Mouse (Mus musculus): ENCODE results near the gene Nup214. TPM values are rescaled to one million over a fixed set of nuclear protein-coding genes. Genes with fewer than 3 reads are reported as not detected.

Nup214 gene
- polyA plus RNA-seq, 1 experiment from 2014 or later: 64.6 TPM

DNA sequence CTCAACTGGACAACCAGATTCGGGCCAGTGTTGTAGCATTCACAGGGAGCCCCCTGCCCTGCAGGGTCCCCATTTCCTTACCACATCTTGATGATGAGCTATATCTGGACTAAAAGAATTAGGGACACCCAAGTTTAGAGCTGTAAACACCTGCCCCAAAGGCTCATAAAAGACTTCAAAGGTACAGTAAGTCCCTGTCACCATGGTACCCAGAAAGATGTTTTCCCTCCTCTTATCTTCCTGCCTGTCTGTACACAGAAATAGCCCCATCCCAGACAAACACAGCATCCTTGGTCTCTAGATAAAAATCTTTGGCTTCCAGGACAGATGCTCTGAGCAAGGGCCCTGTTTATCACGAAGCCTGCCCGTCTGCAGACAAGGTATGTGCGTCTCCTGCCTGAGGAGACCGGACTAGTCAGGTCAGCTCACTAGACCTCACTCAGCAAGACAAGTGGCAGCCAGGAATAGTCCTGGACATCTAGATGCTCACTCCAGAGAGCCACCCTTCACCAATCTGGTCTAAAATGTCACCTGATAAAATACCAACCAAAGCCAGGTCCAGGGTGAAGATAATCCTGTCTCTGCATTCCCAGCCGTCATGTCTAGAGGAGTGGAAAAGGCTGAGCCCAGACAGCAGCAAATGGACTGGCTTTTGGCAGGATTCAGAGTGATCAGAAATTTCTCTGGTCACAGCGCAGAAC lies 89.4 kb downstream of the Nup214 start:
- 89% methylated on average over 7 of the region's 7 CpGs for WGBS
- no peaks in the 10 kb centered on the region for H3K4me1 ChIP-seq (ENCODE audit: control insufficient read depth, insufficient read depth, low read length)
- ATAC-seq (ENCODE audit: low FRiP score): no peak

DNA sequence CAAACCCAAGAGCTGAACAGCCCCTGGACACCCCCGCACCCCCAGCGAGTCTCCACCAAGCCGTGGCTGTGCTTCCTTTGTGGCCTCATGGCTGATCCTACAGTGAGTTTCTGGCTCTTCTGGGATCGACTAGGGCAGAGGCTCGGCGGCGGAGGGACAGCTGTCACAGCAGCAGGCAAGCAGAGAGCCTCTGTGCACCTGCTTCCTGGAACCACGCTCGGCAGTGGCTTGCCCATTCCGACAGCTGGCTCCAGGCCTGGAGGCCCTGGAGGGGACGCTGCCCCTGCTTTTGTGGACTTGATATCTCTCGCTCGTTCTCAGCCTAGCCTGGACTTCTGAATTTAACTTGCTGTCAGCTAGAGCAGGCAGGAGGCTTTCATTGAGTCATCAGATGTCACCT lies 90.7 kb downstream of the Nup214 start:
- WGBS: 69% methylated on average over 13 of the region's 13 CpGs
- no peaks in the 10 kb centered on the region for H3K27me3 ChIP-seq (ENCODE audit: control insufficient read depth, insufficient read depth, low read length)
- H3K4me2 ChIP-seq: no peak overlapping the region
- no peaks in the 10 kb centered on the region for H3K9me3 ChIP-seq (ENCODE audit: control insufficient read depth, low read length)
- H3K9ac ChIP-seq (ENCODE audit: low read length): no peak overlapping the region
- no peak overlapping the region for H3K27ac ChIP-seq (ENCODE audit: low read depth, low read length)
- no peaks in the 10 kb centered on the region for H3K36me3 ChIP-seq (ENCODE audit: control insufficient read depth, insufficient read depth, low read length)
- no peaks in the 10 kb centered on the region for H3K4me1 ChIP-seq (ENCODE audit: control insufficient read depth, insufficient read depth, low read length)
- no peak overlapping the region for H3K4me3 ChIP-seq (ENCODE audit: low read depth, low read length)
- DNase-seq (ENCODE audit: low spot score, missing footprints): no peak
- ATAC-seq (ENCODE audit: low FRiP score): no peak

More for the DNA sequence above, 89.4 kb downstream of the Nup214 start:
- H3K27me3 ChIP-seq (ENCODE audit: control insufficient read depth, insufficient read depth, low read length): peaks cover 2% of the 10 kb centered on the region
- no peak overlapping the region for H3K9ac ChIP-seq (ENCODE audit: low read length)
- no peak overlapping the region for H3K27ac ChIP-seq (ENCODE audit: low read depth, low read length)
- no peak overlapping the region for H3K4me3 ChIP-seq (ENCODE audit: low read depth, low read length)
- DNase-seq (ENCODE audit: low spot score, missing footprints): no peak
- H3K9me3 ChIP-seq (ENCODE audit: control insufficient read depth, low read length): no peaks in the 10 kb centered on the region
- no peaks in the 10 kb centered on the region for H3K36me3 ChIP-seq (ENCODE audit: control insufficient read depth, insufficient read depth, low read length)
- H3K4me2 ChIP-seq: no peak overlapping the region

DNA sequence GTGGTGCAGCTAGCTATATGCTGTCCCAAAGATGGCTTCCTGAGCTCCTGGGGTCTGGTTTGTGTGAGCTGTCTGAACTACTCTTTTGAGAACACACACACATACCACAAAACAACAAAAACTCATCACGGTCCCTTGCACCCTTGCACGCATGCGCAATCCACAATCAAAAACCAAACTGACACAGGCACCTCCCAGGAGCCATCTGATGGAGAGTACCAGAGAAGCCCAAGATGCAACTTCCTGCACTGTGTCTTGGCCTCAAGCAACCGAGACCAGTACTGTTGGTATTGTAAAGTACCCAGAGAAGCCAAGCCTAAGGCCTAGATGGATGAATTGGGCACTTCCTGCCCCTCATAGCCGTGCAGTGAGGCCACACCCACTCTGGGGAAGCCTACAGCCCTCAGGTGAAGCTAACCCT lies 91.1 kb downstream of the Nup214 start:
- no peak overlapping the region for H3K27ac ChIP-seq (ENCODE audit: low read depth, low read length)
- H3K4me3 ChIP-seq (ENCODE audit: low read depth, low read length): no peak overlapping the region
- no peak overlapping the region for H3K4me2 ChIP-seq
- no peaks in the 10 kb centered on the region for H3K27me3 ChIP-seq (ENCODE audit: control insufficient read depth, insufficient read depth, low read length)
- DNase-seq (ENCODE audit: low spot score, missing footprints) (no peak), ATAC-seq (ENCODE audit: low FRiP score) (no peak)
- no peak overlapping the region for H3K9ac ChIP-seq (ENCODE audit: low read length)
- 84% methylated on average over 5 of the region's 5 CpGs for WGBS
- no peaks in the 10 kb centered on the region for H3K9me3 ChIP-seq (ENCODE audit: control insufficient read depth, low read length)
- H3K4me1 ChIP-seq (ENCODE audit: control insufficient read depth, insufficient read depth, low read length): no peaks in the 10 kb centered on the region
- H3K36me3 ChIP-seq (ENCODE audit: control insufficient read depth, insufficient read depth, low read length): no peaks in the 10 kb centered on the region

DNA sequence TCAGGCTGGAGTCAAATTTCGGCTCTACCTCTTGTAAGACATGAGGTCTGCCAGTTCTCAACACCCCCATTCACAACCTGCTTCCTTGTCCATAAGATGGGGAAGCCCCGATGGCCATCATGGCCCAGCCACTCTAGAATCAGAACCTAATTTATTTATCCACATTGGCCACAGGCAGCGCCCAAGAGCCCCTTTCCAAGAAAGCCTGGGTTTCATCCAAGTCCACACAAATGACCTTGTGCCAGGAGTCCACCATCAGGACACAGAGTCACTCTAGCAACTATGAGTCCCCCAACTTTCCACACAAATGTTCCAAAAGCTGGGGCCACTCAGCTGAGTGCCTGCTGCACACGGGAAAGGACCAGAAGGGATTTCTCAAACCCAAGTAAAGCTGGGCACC lies 91.8 kb downstream of the Nup214 start:
- Histone ChIP-seq H3K27ac (ENCODE audit: low read depth, low read length) (no peak overlapping the region), H3K36me3 (ENCODE audit: control insufficient read depth, insufficient read depth, low read length) (no peaks in the 10 kb centered on the region), H3K4me1 (ENCODE audit: control insufficient read depth, insufficient read depth, low read length) (no peaks in the 10 kb centered on the region), H3K4me2 (no peak overlapping the region), H3K9ac (ENCODE audit: low read length) (no peak overlapping the region), H3K4me3 (ENCODE audit: low read depth, low read length) (no peak overlapping the region), H3K27me3 (ENCODE audit: control insufficient read depth, insufficient read depth, low read length) (no peaks in the 10 kb centered on the region), H3K9me3 (ENCODE audit: control insufficient read depth, low read length) (no peaks in the 10 kb centered on the region)
- no peak for DNase-seq (ENCODE audit: low spot score, missing footprints)
- WGBS: 86% methylated on average over 4 of the region's 4 CpGs
- no peak for ATAC-seq (ENCODE audit: low FRiP score)

DNA sequence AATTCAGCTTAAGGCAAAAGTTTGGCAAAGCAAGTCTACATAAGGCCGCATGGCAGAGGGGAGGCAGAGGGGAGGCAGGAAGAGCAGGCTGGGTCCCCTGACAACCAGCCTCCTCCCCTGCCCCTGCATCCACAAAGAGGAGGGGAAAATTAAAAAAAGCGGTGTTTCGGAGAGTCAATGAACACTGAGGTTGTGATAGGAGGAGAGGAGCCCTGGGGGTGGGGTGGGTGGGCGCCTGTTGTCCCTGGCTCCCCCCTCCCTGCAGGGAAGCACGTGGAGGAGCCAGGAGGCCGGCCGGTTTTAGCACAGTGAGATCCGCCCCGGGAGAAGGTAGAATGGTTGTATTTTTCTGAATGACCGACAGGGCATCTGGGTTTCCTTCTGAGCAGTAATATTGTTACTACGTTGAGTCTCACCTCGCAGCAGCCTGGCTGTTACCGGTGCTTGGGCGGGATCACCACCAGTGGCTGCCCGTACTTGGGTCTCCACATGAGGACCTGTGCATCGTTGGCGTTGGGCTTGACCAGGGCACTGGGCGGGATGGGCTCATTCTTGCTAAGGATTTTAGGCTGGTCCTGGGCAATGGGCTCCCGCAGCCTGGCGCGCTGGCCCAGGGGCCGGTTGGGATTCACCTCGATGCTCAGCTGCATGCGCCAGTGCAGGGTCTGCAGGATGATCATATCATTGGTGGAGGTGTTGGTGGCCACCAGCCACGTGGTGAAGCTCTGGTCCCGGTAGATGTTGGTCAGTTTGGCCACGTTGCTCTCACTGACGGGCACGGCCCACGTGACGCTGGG lies 94.8 kb downstream of the Nup214 start:
- ATAC-seq (ENCODE audit: low FRiP score) (no peak), DNase-seq (ENCODE audit: low spot score, missing footprints) (no peak)
- H3K27me3 ChIP-seq (ENCODE audit: control insufficient read depth, insufficient read depth, low read length): no peaks in the 10 kb centered on the region
- H3K4me1 ChIP-seq (ENCODE audit: control insufficient read depth, insufficient read depth, low read length): no peaks in the 10 kb centered on the region
- no peak overlapping the region for H3K4me2 ChIP-seq
- 55% methylated on average over 31 of the region's 31 CpGs for WGBS
- H3K4me3 ChIP-seq (ENCODE audit: low read depth, low read length): no peak overlapping the region
- H3K9me3 ChIP-seq (ENCODE audit: control insufficient read depth, low read length): no peaks in the 10 kb centered on the region
- no peaks in the 10 kb centered on the region for H3K36me3 ChIP-seq (ENCODE audit: control insufficient read depth, insufficient read depth, low read length)
- H3K27ac ChIP-seq (ENCODE audit: low read depth, low read length): no peak overlapping the region
- no peak overlapping the region for H3K9ac ChIP-seq (ENCODE audit: low read length)

DNA sequence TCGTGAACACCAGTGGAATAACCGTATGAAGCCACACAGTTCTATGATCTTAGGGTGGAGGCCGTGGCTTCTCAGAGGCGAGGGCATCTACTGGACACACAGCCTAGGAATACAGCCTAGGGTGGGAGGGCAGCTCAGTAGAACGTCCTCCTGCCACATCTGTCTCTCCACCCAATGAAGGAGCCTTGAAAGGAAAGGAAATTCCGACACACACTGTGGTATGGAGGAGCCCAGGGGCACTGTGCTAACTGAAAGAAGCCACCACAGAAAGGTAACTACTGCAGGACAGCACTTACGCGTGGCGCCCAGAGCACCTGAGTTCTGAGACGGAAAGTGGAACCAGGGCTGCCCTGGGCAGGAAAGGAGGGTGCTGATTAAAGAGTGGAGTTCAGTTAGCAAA lies 96.5 kb downstream of the Nup214 start:
- Histone ChIP-seq H3K27me3 (ENCODE audit: control insufficient read depth, insufficient read depth, low read length) (no peaks in the 10 kb centered on the region), H3K9me3 (ENCODE audit: control insufficient read depth, low read length) (no peaks in the 10 kb centered on the region), H3K4me1 (ENCODE audit: control insufficient read depth, insufficient read depth, low read length) (no peaks in the 10 kb centered on the region), H3K4me3 (ENCODE audit: low read depth, low read length) (no peak overlapping the region), H3K4me2 (no peak overlapping the region), H3K27ac (ENCODE audit: low read depth, low read length) (no peak overlapping the region), H3K9ac (ENCODE audit: low read length) (no peak overlapping the region), H3K36me3 (ENCODE audit: control insufficient read depth, insufficient read depth, low read length) (no peaks in the 10 kb centered on the region)
- ATAC-seq (ENCODE audit: low FRiP score) (no peak), DNase-seq (ENCODE audit: low spot score, missing footprints) (no peak)
- WGBS: 94% methylated on average over 10 of the region's 10 CpGs

DNA sequence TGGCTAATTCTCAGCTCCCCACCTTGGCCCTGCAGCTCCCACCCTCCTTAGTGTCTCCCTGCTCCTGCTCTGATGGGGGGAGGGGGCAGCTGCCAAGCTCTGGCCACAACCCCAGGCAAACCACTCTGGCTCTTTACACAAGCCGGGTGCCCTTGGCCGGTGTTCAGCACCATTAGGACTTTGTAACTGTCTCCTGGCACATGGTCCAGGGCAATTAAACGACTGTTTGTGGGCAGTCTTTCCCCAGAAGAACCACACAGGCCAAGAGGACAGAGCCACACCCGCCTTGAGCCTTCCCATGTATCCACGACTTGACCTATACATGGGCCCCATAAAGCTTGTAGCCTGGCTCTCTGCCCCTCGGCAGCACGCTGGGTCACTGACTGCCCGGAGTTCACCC lies 100.2 kb downstream of the Nup214 start:
- H3K9me3 ChIP-seq (ENCODE audit: control insufficient read depth, low read length): no peaks in the 10 kb centered on the region
- no peaks in the 10 kb centered on the region for H3K36me3 ChIP-seq (ENCODE audit: control insufficient read depth, insufficient read depth, low read length)
- H3K4me3 ChIP-seq (ENCODE audit: low read depth, low read length): no peak overlapping the region
- H3K4me2 ChIP-seq: no peak overlapping the region
- H3K9ac ChIP-seq (ENCODE audit: low read length): no peak overlapping the region
- no peak overlapping the region for H3K27ac ChIP-seq (ENCODE audit: low read depth, low read length)
- WGBS: 74% methylated on average over 8 of the region's 8 CpGs
- no peaks in the 10 kb centered on the region for H3K27me3 ChIP-seq (ENCODE audit: control insufficient read depth, insufficient read depth, low read length)
- H3K4me1 ChIP-seq (ENCODE audit: control insufficient read depth, insufficient read depth, low read length): no peaks in the 10 kb centered on the region
- ATAC-seq (ENCODE audit: low FRiP score) (no peak), DNase-seq (ENCODE audit: low spot score, missing footprints) (no peak)

DNA sequence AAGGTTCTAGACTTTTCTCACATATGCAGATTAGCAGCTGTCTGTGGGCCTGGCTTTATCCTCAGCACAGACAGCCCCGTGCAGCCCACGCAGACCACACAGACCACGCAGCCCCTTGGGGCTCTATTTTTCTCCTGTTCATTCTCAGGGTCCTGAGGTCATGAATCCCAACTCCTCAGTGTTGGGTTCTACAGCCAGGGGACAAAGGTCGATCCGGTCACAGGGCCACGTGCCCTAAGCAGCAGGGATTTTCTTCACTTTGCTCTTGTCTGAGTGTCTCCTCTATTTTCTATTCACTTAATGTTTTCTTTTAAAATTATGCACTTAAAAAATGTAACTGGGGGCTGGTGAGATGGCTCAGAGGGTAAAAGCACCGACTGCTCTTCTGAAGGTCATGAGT lies 101.1 kb downstream of the Nup214 start:
- H3K9ac ChIP-seq (ENCODE audit: low read length): no peak overlapping the region
- no peaks in the 10 kb centered on the region for H3K9me3 ChIP-seq (ENCODE audit: control insufficient read depth, low read length)
- H3K27me3 ChIP-seq (ENCODE audit: control insufficient read depth, insufficient read depth, low read length): no peaks in the 10 kb centered on the region
- H3K36me3 ChIP-seq (ENCODE audit: control insufficient read depth, insufficient read depth, low read length): no peaks in the 10 kb centered on the region
- H3K4me1 ChIP-seq (ENCODE audit: control insufficient read depth, insufficient read depth, low read length): no peaks in the 10 kb centered on the region
- WGBS: 64% methylated on average over 7 of the region's 7 CpGs
- H3K4me2 ChIP-seq: no peak overlapping the region
- H3K27ac ChIP-seq (ENCODE audit: low read depth, low read length): no peak overlapping the region
- no peak overlapping the region for H3K4me3 ChIP-seq (ENCODE audit: low read depth, low read length)
- no peak for ATAC-seq (ENCODE audit: low FRiP score)
- DNase-seq (ENCODE audit: low spot score, missing footprints): no peak

DNA sequence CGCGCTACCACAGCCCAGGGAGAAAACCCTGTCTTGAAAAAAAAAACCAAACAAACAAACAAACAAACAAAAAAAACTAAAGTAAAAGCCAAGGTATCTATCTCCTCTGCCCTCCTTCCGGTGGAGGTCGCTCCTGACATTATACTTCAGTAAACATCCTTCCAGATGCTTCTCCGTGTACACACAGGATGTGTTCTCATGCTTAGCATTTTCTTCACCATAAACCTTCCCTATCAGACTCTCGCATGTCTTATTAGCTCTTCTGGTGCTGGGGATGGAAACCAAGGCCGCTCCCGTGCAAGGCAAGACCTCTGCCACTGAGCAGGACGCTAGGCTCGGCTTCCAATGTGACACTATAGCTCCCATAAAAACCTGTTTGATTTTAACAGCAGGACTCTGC lies 103.5 kb downstream of the Nup214 start:
- H3K27ac ChIP-seq (ENCODE audit: low read depth, low read length): no peak overlapping the region
- H3K9me3 ChIP-seq (ENCODE audit: control insufficient read depth, low read length): no peaks in the 10 kb centered on the region
- no peak for ATAC-seq (ENCODE audit: low FRiP score)
- no peak overlapping the region for H3K4me2 ChIP-seq
- H3K27me3 ChIP-seq (ENCODE audit: control insufficient read depth, insufficient read depth, low read length): peaks cover 14% of the 10 kb centered on the region
- H3K4me3 ChIP-seq (ENCODE audit: low read depth, low read length): no peak overlapping the region
- H3K36me3 ChIP-seq (ENCODE audit: control insufficient read depth, insufficient read depth, low read length): no peaks in the 10 kb centered on the region
- peaks cover 2% of the 10 kb centered on the region; the same call in 1 of the 2 replicates for H3K4me1 ChIP-seq (ENCODE audit: control insufficient read depth, insufficient read depth, low read length)
- no peak for DNase-seq (ENCODE audit: low spot score, missing footprints)
- no peak overlapping the region for H3K9ac ChIP-seq (ENCODE audit: low read length)
- WGBS: 85% methylated on average over 10 of the region's 10 CpGs

All from midbrain, embryonic 11.5 days (tissue).